Mouse (Mus musculus) MEL (cell line): ENCODE measurements around the gene Myrfl. TPM values are rescaled to one million over a fixed set of nuclear protein-coding genes. Genes with fewer than 3 reads are reported as not detected.

Source experiments
- DNase-seq: peaks from one replicate; pipeline ENCODE4 v3.0.0; 2011; ENCODE audit warnings: low read depth, low spot score
- H3K27ac ChIP-seq: 2 replicates; pipeline ENCODE4 v1.5.1; 2012; ENCODE audit warnings: low read depth, mild to moderate bottlenecking, control low read depth, low read length, moderate library complexity; ENCODE audit not compliant: control insufficient read depth
- H3K27me3 ChIP-seq, 2 experiments: fragments of 150-350 bp in 1 of 2; sonication (generic) in 1 of 2; 2 replicates each; pipeline ENCODE4 v1.6.1; 2012; ENCODE audit warnings: low read length in 2 of 2, mild to moderate bottlenecking in 2 of 2, improper control_type of control experiment in 1 of 2, moderate library complexity in 1 of 2; ENCODE audit not compliant: insufficient read depth in 2 of 2, control insufficient read depth in 1 of 2
- H3K36me3 ChIP-seq, 2 experiments: 2 replicates each; pipeline ENCODE4 v1.6.1; 2012 to 2014; ENCODE audit warnings: low read length in 2 of 2, improper control_type of control experiment in 1 of 2, inconsistent platforms in 1 of 2, mild to moderate bottlenecking in 1 of 2; ENCODE audit not compliant: insufficient read depth in 2 of 2, control insufficient read depth in 1 of 2
- H3K4me1 ChIP-seq, 2 experiments: fragments of 150-350 bp in 1 of 2; sonication (generic) in 1 of 2; 2 replicates each; pipeline ENCODE4 v1.6.1; 2012; ENCODE audit warnings: low read length in 2 of 2, improper control_type of control experiment in 1 of 2, mild to moderate bottlenecking in 1 of 2; ENCODE audit not compliant: insufficient read depth in 2 of 2, control insufficient read depth in 1 of 2
- H3K4me3 ChIP-seq, 2 experiments: fragments of 150-350 bp in 1 of 2; sonication (generic) in 1 of 2; 2 replicates each; pipeline ENCODE4 v1.5.1; 2012; ENCODE audit warnings: low read depth in 2 of 2, low read length in 2 of 2, mild to moderate bottlenecking in 2 of 2, moderate library complexity in 2 of 2, control low read depth in 1 of 2, improper control_type of control experiment in 1 of 2; ENCODE audit not compliant: control insufficient read depth in 1 of 2, insufficient read depth in 1 of 2
- H3K79me2 ChIP-seq: 2 replicates; pipeline ENCODE4 v1.6.1; 2012; ENCODE audit warnings: mild to moderate bottlenecking, low read length, moderate library complexity; ENCODE audit not compliant: control insufficient read depth, poor library complexity, insufficient read depth
- H3K9ac ChIP-seq: 2 replicates; pipeline ENCODE4 v1.6.1; 2012; ENCODE audit warnings: low read depth, mild to moderate bottlenecking, control low read depth, low read length, moderate library complexity; ENCODE audit not compliant: control insufficient read depth, poor library complexity, severe bottlenecking
- H3K9me3 ChIP-seq: fragments of 150-350 bp; sonication (generic); replicated peaks from 2 replicates; pipeline ENCODE4 v1.6.1; 2012; ENCODE audit warnings: mild to moderate bottlenecking, low read length, improper control_type of control experiment, moderate library complexity; ENCODE audit not compliant: insufficient read depth
- E2F4 ChIP-seq: IDR thresholded peaks from 2 replicates; pipeline ENCODE4 v1.6.1; 2011; ENCODE audit warnings: low read depth, low read length, improper control_type of control experiment, borderline replicate concordance
- ELF1 ChIP-seq: IDR thresholded peaks from 2 replicates; pipeline ENCODE4 v1.6.1; 2014; ENCODE audit warnings: low read depth, mild to moderate bottlenecking, inconsistent platforms, low read length, improper control_type of control experiment, moderate library complexity
- EP300 ChIP-seq, 2 experiments: IDR thresholded peaks; 2 replicates each; pipeline ENCODE4 v1.6.1; 2011; ENCODE audit warnings: improper control_type of control experiment in 2 of 2, low read length in 2 of 2, low read depth in 1 of 2, mild to moderate bottlenecking in 1 of 2
- ETS1 ChIP-seq: IDR thresholded peaks from 2 replicates; pipeline ENCODE4 v1.6.1; 2012; ENCODE audit warnings: low read depth, mild to moderate bottlenecking, inconsistent platforms, low read length, improper control_type of control experiment, moderate library complexity
- GATA1 ChIP-seq: IDR thresholded peaks from 2 replicates; pipeline ENCODE4 v1.6.1; 2011; ENCODE audit warnings: low read depth, low read length, improper control_type of control experiment
- JUND ChIP-seq: IDR thresholded peaks from 2 replicates; pipeline ENCODE4 v1.6.1; 2011; ENCODE audit warnings: low read depth, mild to moderate bottlenecking, improper control_type of control experiment, low read length
- KAT2A ChIP-seq: conservative IDR thresholded peaks from 2 replicates; pipeline ENCODE4 v1.6.1; 2012; ENCODE audit warnings: low read depth, low read length, improper control_type of control experiment, inconsistent platforms
- MAZ ChIP-seq: IDR thresholded peaks from 2 replicates; pipeline ENCODE4 v1.6.1; 2012; ENCODE audit warnings: low read depth, mild to moderate bottlenecking, inconsistent platforms, low read length, improper control_type of control experiment
- MEF2A ChIP-seq: IDR thresholded peaks from 2 replicates; pipeline ENCODE4 v1.6.1; 2014; ENCODE audit warnings: low read depth, mild to moderate bottlenecking, inconsistent platforms, low read length, improper control_type of control experiment; ENCODE audit not compliant: poor library complexity, insufficient replicate concordance, severe bottlenecking; ENCODE audit errors: extremely low read depth
- MXI1 ChIP-seq: IDR thresholded peaks from 2 replicates; pipeline ENCODE4 v1.6.1; 2011; ENCODE audit warnings: mild to moderate bottlenecking, low read depth, low read length, improper control_type of control experiment
- MYC ChIP-seq: IDR thresholded peaks from 2 replicates; pipeline ENCODE4 v1.6.1; 2011; ENCODE audit warnings: low read depth, mild to moderate bottlenecking, low read length, improper control_type of control experiment, moderate library complexity
- NELFE ChIP-seq: IDR thresholded peaks from 2 replicates; pipeline ENCODE4 v1.6.1; 2011; ENCODE audit warnings: low read depth, low read length, improper control_type of control experiment
- NRF1 ChIP-seq: IDR thresholded peaks from 2 replicates; pipeline ENCODE4 v1.6.1; 2014; ENCODE audit warnings: low read depth, mild to moderate bottlenecking, inconsistent platforms, low read length, improper control_type of control experiment, moderate library complexity; ENCODE audit not compliant: poor library complexity, insufficient read depth, severe bottlenecking
- POLR2A ChIP-seq, 2 experiments: IDR thresholded peaks; 2 replicates each; pipeline ENCODE4 v1.6.1; 2011 to 2012; ENCODE audit warnings: low read length in 2 of 2, mild to moderate bottlenecking in 2 of 2, control low read depth in 1 of 2, improper control_type of control experiment in 1 of 2, low read depth in 1 of 2, moderate library complexity in 1 of 2; ENCODE audit not compliant: control insufficient read depth in 1 of 2, insufficient read depth in 1 of 2, poor library complexity in 1 of 2
- POLR2AphosphoS5 ChIP-seq: IDR thresholded peaks from 2 replicates; pipeline ENCODE4 v1.6.1; 2012; ENCODE audit warnings: low read depth, borderline replicate concordance, mild to moderate bottlenecking, inconsistent platforms, low read length, moderate library complexity, mixed read lengths
- RCOR1 ChIP-seq: IDR thresholded peaks from 2 replicates; pipeline ENCODE4 v1.6.1; 2012; ENCODE audit warnings: low read depth, mild to moderate bottlenecking, inconsistent platforms, low read length, improper control_type of control experiment
- TAL1 ChIP-seq: IDR thresholded peaks from 2 replicates; pipeline ENCODE4 v1.6.1; 2012; ENCODE audit warnings: mild to moderate bottlenecking, inconsistent platforms, low read length, moderate library complexity, mixed read lengths
- TBP ChIP-seq: IDR thresholded peaks from 2 replicates; pipeline ENCODE4 v1.8.0; 2011; ENCODE audit warnings: low read depth, low read length, improper control_type of control experiment
- USF2 ChIP-seq, 2 experiments: IDR thresholded peaks; 2 replicates each; pipeline ENCODE4 v1.6.1; 2011 to 2012; ENCODE audit warnings: improper control_type of control experiment in 2 of 2, low read length in 2 of 2, borderline replicate concordance in 1 of 2, inconsistent platforms in 1 of 2, low read depth in 1 of 2, mild to moderate bottlenecking in 1 of 2; ENCODE audit not compliant: insufficient read depth in 1 of 2
- ZC3H11A ChIP-seq: IDR thresholded peaks from 2 replicates; pipeline ENCODE4 v1.6.1; 2012; ENCODE audit warnings: low read depth, mild to moderate bottlenecking, inconsistent platforms, low read length, improper control_type of control experiment
- ZKSCAN1 ChIP-seq: IDR thresholded peaks from 2 replicates; pipeline ENCODE4 v1.6.1; 2012; ENCODE audit warnings: low read depth, mild to moderate bottlenecking, inconsistent platforms, low read length, improper control_type of control experiment, moderate library complexity
- ZNF384 ChIP-seq: IDR thresholded peaks from 2 replicates; pipeline ENCODE4 v1.6.1; 2012; ENCODE audit warnings: low read depth, mild to moderate bottlenecking, inconsistent platforms, low read length, improper control_type of control experiment
- polyA plus RNA-seq, 2 experiments: library from polyadenylated mRNA; stranded (reverse) in 1 of 2; unstranded in 1 of 2; fragments of >175 nt in 1 of 2; fragments of >200 nt in 1 of 2; gene quantifications; 2 replicates each; pipeline versions ENCODE4 v1.2.1 to v1.2.4; 2012; ENCODE audit warnings: low replicate concordance in 2 of 2, low read depth in 1 of 2; ENCODE audit not compliant: insufficient read length in 2 of 2, insufficient read depth in 1 of 2, missing spikeins in 1 of 2
- total RNA-seq: library from RNA; depleted of rRNA; stranded (reverse); fragments of 300-350 nt; gene quantifications from 2 replicates; pipeline ENCODE4 v1.2.3, GENCODE M21; 2012

Myrfl gene
- total and polyA plus RNA-seq, 3 experiments: 0.03 TPM; not detected in 2

- TF ChIP-seq TAL1 (no peak), MYC (no peak), KAT2A (no peak), JUND (no peak), USF2 (IDR thresholded peaks at IDR 0.05; ENCODE audit: borderline replicate concordance in 1 of 2, insufficient read depth in 1 of 2, low read depth in 1 of 2, low read length in 2 of 2) (no peak), TBP (no peak), ZNF384 (no peak), POLR2AphosphoS5 (no peak), E2F4 (no peak), NRF1 (no peak), GATA1 (no peak), POLR2A (IDR thresholded peaks at IDR 0.05; ENCODE audit: control insufficient read depth in 1 of 2, insufficient read depth in 1 of 2, low read depth in 1 of 2, low read length in 2 of 2, poor library complexity in 1 of 2) (no peak), ELF1 (no peak), ZKSCAN1 (no peak), ETS1 (no peak)
- TF ChIP-seq, all 39 proteins: peak for 0
- Histone ChIP-seq H3K4me3 (no peak overlapping the region), H3K9ac (no peak overlapping the region), H3K4me1 (no peaks in the 10 kb centered on the region), H3K9me3 (no peaks in the 10 kb centered on the region), H3K27me3 (no peaks in the 10 kb centered on the region), H3K27ac (no peak overlapping the region), H3K36me3 (no peaks in the 10 kb centered on the region), H3K79me2 (no peaks in the 10 kb centered on the region)
- DNase-seq: no peak
Observed at GRCm38 (mm10) chr10:116759816-116760215, 136.9 kb downstream of the Myrfl start.

- H3K4me1 ChIP-seq: no peaks in the 10 kb centered on the region
- DNase-seq: no peak
- H3K79me2 ChIP-seq: no peaks in the 10 kb centered on the region
- H3K9ac ChIP-seq: no peak overlapping the region
- no peaks in the 10 kb centered on the region for H3K36me3 ChIP-seq
- TF ChIP-seq E2F4 (no peak), RCOR1 (no peak), MXI1 (no peak), EP300 (IDR thresholded peaks at IDR 0.05; ENCODE audit: low read depth in 1 of 2, low read length in 2 of 2) (no peak), MEF2A (no peak), NELFE (no peak), JUND (no peak), MAZ (no peak), TBP (no peak), KAT2A (no peak), ZC3H11A (no peak)
- H3K27ac ChIP-seq: no peak overlapping the region
- H3K4me3 ChIP-seq: no peak overlapping the region
- H3K27me3 ChIP-seq: no peaks in the 10 kb centered on the region
- H3K9me3 ChIP-seq: no peaks in the 10 kb centered on the region
Observed at GRCm38 (mm10) chr10:116755881-116756581, 140.7 kb downstream of the Myrfl start.
